Mouse (Mus musculus) ES-E14 (cell line): ENCODE measurements around the gene Smyd3. TPM values are rescaled to one million over a fixed set of nuclear protein-coding genes. Genes with fewer than 3 reads are reported as not detected.

Experiments used
- DNase-seq: peaks from one replicate; pipeline ENCODE4 v3.0.0-alpha.2; 2013; ENCODE audit warnings: low read depth, low spot score
- H3K27ac ChIP-seq: 2 replicates; pipeline ENCODE4 v1.5.1; 2012; ENCODE audit warnings: low read depth, mild to moderate bottlenecking, low read length, moderate library complexity, mixed read lengths; ENCODE audit not compliant: poor library complexity, insufficient read depth, severe bottlenecking
- H3K36me3 ChIP-seq: 2 replicates; pipeline ENCODE4 v1.6.1; 2012; ENCODE audit warnings: mild to moderate bottlenecking, low read length, moderate library complexity, mixed read lengths; ENCODE audit not compliant: control insufficient read depth, poor library complexity, insufficient read depth, severe bottlenecking
- H3K4me1 ChIP-seq, 2 experiments: fragments of 150-350 bp in 1 of 2; sonication (generic) in 1 of 2; 2 replicates each; pipeline ENCODE4 v1.6.1; 2012; ENCODE audit warnings: low read length in 2 of 2, mild to moderate bottlenecking in 1 of 2, mixed read lengths in 1 of 2; ENCODE audit not compliant: control insufficient read depth in 2 of 2, insufficient read depth in 2 of 2, poor library complexity in 1 of 2
- H3K4me3 ChIP-seq, 2 experiments: fragments of 150-350 bp in 1 of 2; sonication (generic) in 1 of 2; 2 replicates each; pipeline ENCODE4 v1.5.1; 2012; ENCODE audit warnings: low read length in 2 of 2, low read depth in 1 of 2, mild to moderate bottlenecking in 1 of 2, mixed read lengths in 1 of 2; ENCODE audit not compliant: insufficient read depth in 1 of 2, poor library complexity in 1 of 2, severe bottlenecking in 1 of 2
- H3K9ac ChIP-seq: 2 replicates; pipeline ENCODE4 v1.6.1; 2012; ENCODE audit warnings: low read depth, mild to moderate bottlenecking, low read length, mixed read lengths; ENCODE audit not compliant: poor library complexity, insufficient read depth, severe bottlenecking
- H3K9me3 ChIP-seq: fragments of 150-350 bp; sonication (generic); 2 replicates; pipeline ENCODE4 v1.6.1; 2012; ENCODE audit warnings: low read depth, mild to moderate bottlenecking, low read length; ENCODE audit not compliant: control insufficient read depth, insufficient read depth
- CHD2 ChIP-seq: IDR thresholded peaks from 2 replicates; pipeline ENCODE4 v1.6.1; 2014; ENCODE audit warnings: mild to moderate bottlenecking, low read depth, low read length, inconsistent platforms
- HCFC1 ChIP-seq: IDR thresholded peaks from 2 replicates; pipeline ENCODE4 v1.6.1; 2012; ENCODE audit warnings: low read length, inconsistent platforms, borderline replicate concordance; ENCODE audit not compliant: insufficient read depth
- MAFK ChIP-seq: IDR thresholded peaks from 2 replicates; pipeline ENCODE4 v1.6.1; 2014; ENCODE audit warnings: mild to moderate bottlenecking, low read depth, low read length, inconsistent platforms; ENCODE audit not compliant: insufficient read depth
- ZC3H11A ChIP-seq: IDR thresholded peaks from 2 replicates; pipeline ENCODE4 v1.6.1; 2012; ENCODE audit warnings: low read depth, mild to moderate bottlenecking, inconsistent platforms, low read length, borderline replicate concordance
- ZNF384 ChIP-seq: IDR thresholded peaks from 2 replicates; pipeline ENCODE4 v1.6.1; 2012; ENCODE audit warnings: low read depth, low read length, inconsistent platforms
- in situ Hi-C, 2 experiments: fragments of 600-800 bp; cut with MboI; formaldehyde crosslinking; loops; one replicate each; pipeline ENCODE4 v1.15.1; 2025; ENCODE audit warnings: low sequenced_read_pairs in 2 of 2, inconsistent platforms in 1 of 2; ENCODE audit not compliant: unreplicated experiment in 2 of 2
- total RNA-seq: library from RNA; depleted of rRNA; stranded (reverse); fragments of 300-350 nt; gene quantifications from 2 replicates; pipeline ENCODE4 v1.2.3, GENCODE M21; 2012

Smyd3 gene
- total RNA-seq, 1 experiment, result 18.3 TPM

DNA sequence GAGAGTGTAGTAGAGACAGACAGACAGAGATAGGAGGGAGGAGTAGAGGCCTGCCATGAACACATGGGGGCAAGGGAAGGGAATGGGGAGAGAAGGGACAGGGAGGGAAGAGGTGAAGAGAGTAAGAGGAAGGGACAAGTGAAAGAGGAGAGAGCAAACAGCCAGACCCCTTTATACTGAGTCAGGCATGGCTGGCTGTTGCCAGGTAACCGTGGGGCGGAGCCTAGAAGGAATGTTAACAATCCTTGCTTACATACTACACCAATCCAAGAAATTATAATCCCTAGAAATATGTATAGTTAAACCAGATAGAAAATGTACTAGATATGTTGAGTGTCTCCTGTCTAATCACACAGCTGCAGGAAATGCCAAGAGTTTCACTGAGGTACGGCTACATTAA lies 267.5 kb downstream of the Smyd3 start:
- H3K9me3 ChIP-seq, result no peaks in the 10 kb centered on the region

GRCm38 (mm10) chr1:179243554-179243953 lies 274.3 kb downstream of the Smyd3 start:
- in situ Hi-C loops, result no loop called here
- no peak for TF ChIP-seq MAFK
- no peak for TF ChIP-seq ZC3H11A
- no peak for TF ChIP-seq ZNF384
- no peak for TF ChIP-seq HCFC1
- TF ChIP-seq CHD2, result no peak
- no peaks in the 10 kb centered on the region for H3K4me1 ChIP-seq

More for the DNA sequence above, 267.5 kb downstream of the Smyd3 start:
- H3K4me3 ChIP-seq, result no peak overlapping the region
- TF ChIP-seq HCFC1, result no peak
- no peak for TF ChIP-seq ZC3H11A
- TF ChIP-seq CHD2, result no peak
- no peak for TF ChIP-seq MAFK
- no peak for TF ChIP-seq ZNF384
- H3K36me3 ChIP-seq, result peaks cover 3% of the 10 kb centered on the region; the same call in 1 of the 2 replicates
- H3K27ac ChIP-seq, result no peak overlapping the region
- in situ Hi-C loops, result no loop called here
- no peak overlapping the region for H3K9ac ChIP-seq
- no peaks in the 10 kb centered on the region for H3K4me1 ChIP-seq
- DNase-seq, result no peak

GRCm38 (mm10) chr1:179240663-179241279 lies 277.1 kb downstream of the Smyd3 start:
- H3K27ac ChIP-seq, result no peak overlapping the region
- no peak for DNase-seq
- no peak overlapping the region for H3K4me3 ChIP-seq
- TF ChIP-seq CHD2 (no peak), MAFK (no peak), HCFC1 (no peak)
- no peaks in the 10 kb centered on the region; the same call in 1 of the 2 replicates for H3K36me3 ChIP-seq
- no peaks in the 10 kb centered on the region for H3K4me1 ChIP-seq
- in situ Hi-C loops, result no loop called here
- H3K9ac ChIP-seq, result no peak overlapping the region
- peaks cover 9% of the 10 kb centered on the region for H3K9me3 ChIP-seq

More at GRCm38 (mm10) chr1:179243554-179243953, 274.3 kb downstream of the Smyd3 start:
- Histone ChIP-seq H3K9me3 (peaks cover 9% of the 10 kb centered on the region), H3K4me3 (no peak overlapping the region), H3K36me3 (peaks cover 3% of the 10 kb centered on the region; the same call in 1 of the 2 replicates), H3K9ac (no peak overlapping the region), H3K27ac (no peak overlapping the region)
- DNase-seq, result no peak

DNA sequence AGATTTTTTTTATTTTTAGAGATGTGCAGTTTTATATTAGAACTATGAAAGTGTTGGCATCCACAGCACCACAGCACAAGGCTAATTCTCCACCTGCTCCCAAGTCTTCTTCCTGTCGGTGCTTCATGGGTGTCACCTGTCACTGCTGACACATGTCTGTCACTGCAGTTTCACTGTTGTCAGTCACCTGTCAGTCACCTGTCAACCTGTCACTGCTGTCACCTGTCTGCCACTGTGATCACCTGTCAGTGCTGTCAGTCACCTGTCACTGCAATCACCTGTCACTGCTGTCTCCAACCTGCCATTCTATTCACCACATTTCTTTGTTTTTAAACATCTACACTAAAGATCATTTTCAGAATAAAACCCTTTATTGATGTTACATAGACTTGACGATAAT lies 279.2 kb downstream of the Smyd3 start:
- H3K4me1 ChIP-seq, result no peaks in the 10 kb centered on the region
- no peak for DNase-seq

GRCm38 (mm10) chr1:179237989-179238388 lies 279.9 kb downstream of the Smyd3 start:
- DNase-seq, result peak; percentile 25
- no peaks in the 10 kb centered on the region for H3K36me3 ChIP-seq
- no peak overlapping the region for H3K4me3 ChIP-seq
- no peaks in the 10 kb centered on the region for H3K4me1 ChIP-seq
- no peak overlapping the region for H3K27ac ChIP-seq
- no peak for TF ChIP-seq MAFK
- no peak for TF ChIP-seq CHD2
- TF ChIP-seq ZNF384, result no peak
- no peak for TF ChIP-seq HCFC1
- TF ChIP-seq ZC3H11A, result no peak
- H3K9ac ChIP-seq, result no peak overlapping the region
- in situ Hi-C loops, result no loop called here
- 0 out of 2 replicates have a peak, but pooled peaks cover 2% of the 10 kb centered on the region for H3K9me3 ChIP-seq

More for the DNA sequence above, 279.2 kb downstream of the Smyd3 start:
- H3K9ac ChIP-seq, result no peak overlapping the region
- H3K27ac ChIP-seq, result no peak overlapping the region
- H3K36me3 ChIP-seq, result no peaks in the 10 kb centered on the region
- 0 out of 2 replicates have a peak, but pooled peaks cover 2% of the 10 kb centered on the region for H3K9me3 ChIP-seq
- TF ChIP-seq MAFK (no peak), ZC3H11A (no peak), CHD2 (no peak), ZNF384 (no peak), HCFC1 (no peak)
- in situ Hi-C loops, result no loop called here
- no peak overlapping the region for H3K4me3 ChIP-seq
